Mouse (Mus musculus): ENCODE measurements around the gene Pum2. TPM values are rescaled to one million over a fixed set of nuclear protein-coding genes. Genes with fewer than 3 reads are reported as not detected.

Gene Pum2
- polyA plus RNA-seq, 1 experiment from 2014 or later: 69.2 TPM

DNA sequence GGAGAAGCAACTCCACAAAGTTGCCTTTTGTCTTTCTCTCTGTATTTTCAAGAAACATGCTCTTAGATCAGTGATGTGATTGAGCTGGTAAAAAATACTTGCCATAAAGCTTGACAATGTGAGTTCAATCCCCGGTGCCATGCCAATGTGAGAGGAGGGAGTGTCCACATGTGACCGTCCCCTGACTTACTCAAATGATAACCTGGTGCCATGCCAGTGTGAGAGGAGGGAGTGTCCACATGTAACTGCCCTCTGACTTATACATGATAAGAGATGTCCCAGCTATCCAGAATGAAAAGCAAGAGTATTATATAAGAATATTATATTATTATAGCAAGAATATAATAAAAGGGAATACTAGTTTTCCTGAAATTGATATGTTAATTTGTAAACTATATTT lies 34.9 kb downstream of the Pum2 start:
- Histone ChIP-seq H3K27ac (ENCODE audit: low read length) (no peak overlapping the region), H3K4me2 (replicated peaks; ENCODE audit: low read depth, low read length) (no peak overlapping the region), H3K9me3 (ENCODE audit: control insufficient read depth, low read depth, low read length) (no peaks in the 10 kb centered on the region), H3K27me3 (ENCODE audit: control insufficient read depth, insufficient read depth, low read length) (no peaks in the 10 kb centered on the region), H3K4me3 (ENCODE audit: low read depth, low read length) (no peak overlapping the region), H3K9ac (replicated peaks; ENCODE audit: low read depth, low read length) (no peak overlapping the region), H3K4me1 (ENCODE audit: control insufficient read depth, insufficient read depth, low read length) (no peaks in the 10 kb centered on the region), H3K36me3 (ENCODE audit: control insufficient read depth, insufficient read depth, low read length) (peaks cover 33% of the 10 kb centered on the region)
- ATAC-seq (ENCODE audit: insufficient number of reproducible peaks, insufficient read depth, low FRiP score, low read depth): no peak
- WGBS: 84% methylated on average over 2 of the region's 2 CpGs

GRCm38 (mm10) chr12:8712665-8713064 lies 38.7 kb downstream of the Pum2 start:
- Histone ChIP-seq H3K9ac (replicated peaks; ENCODE audit: low read depth, low read length) (no peak overlapping the region), H3K9me3 (ENCODE audit: control insufficient read depth, low read depth, low read length) (no peaks in the 10 kb centered on the region), H3K4me3 (ENCODE audit: low read depth, low read length) (no peak overlapping the region), H3K27ac (ENCODE audit: low read length) (no peak overlapping the region), H3K4me2 (replicated peaks; ENCODE audit: low read depth, low read length) (no peak overlapping the region), H3K27me3 (ENCODE audit: control insufficient read depth, insufficient read depth, low read length) (no peaks in the 10 kb centered on the region), H3K4me1 (ENCODE audit: control insufficient read depth, insufficient read depth, low read length) (no peaks in the 10 kb centered on the region), H3K36me3 (ENCODE audit: control insufficient read depth, insufficient read depth, low read length) (peaks cover 26% of the 10 kb centered on the region)
- ATAC-seq (ENCODE audit: insufficient number of reproducible peaks, insufficient read depth, low FRiP score, low read depth): no peak
- WGBS: 72% methylated on average over 2 of the region's 2 CpGs

DNA sequence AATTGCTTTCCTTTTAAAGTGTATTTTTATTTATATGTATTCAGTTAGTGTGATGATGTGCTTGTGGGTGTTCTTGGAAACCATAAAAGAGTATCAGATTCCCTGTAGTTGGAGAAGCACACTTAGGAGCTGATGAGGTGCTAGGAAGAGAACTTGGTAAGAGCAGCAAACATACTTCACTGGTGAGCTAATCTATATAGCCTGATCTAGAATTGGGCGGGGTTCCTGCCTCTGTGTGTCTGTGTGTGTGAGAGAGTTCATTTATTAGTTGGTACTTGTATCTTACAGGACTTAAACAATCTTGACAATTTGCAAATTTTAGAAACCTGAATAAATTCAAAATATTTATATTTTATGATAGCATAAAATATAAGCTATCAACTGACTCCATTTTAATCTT lies 42.2 kb downstream of the Pum2 start:
- WGBS: 88% methylated on average over 1 of the region's 1 CpGs
- H3K9me3 ChIP-seq (ENCODE audit: control insufficient read depth, low read depth, low read length): no peaks in the 10 kb centered on the region
- no peak for ATAC-seq (ENCODE audit: insufficient number of reproducible peaks, insufficient read depth, low FRiP score, low read depth)
- H3K4me1 ChIP-seq (ENCODE audit: control insufficient read depth, insufficient read depth, low read length): no peaks in the 10 kb centered on the region
- no peak overlapping the region for H3K4me3 ChIP-seq (ENCODE audit: low read depth, low read length)
- no peak overlapping the region for H3K9ac ChIP-seq (replicated peaks; ENCODE audit: low read depth, low read length)
- peaks cover 17% of the 10 kb centered on the region for H3K36me3 ChIP-seq (ENCODE audit: control insufficient read depth, insufficient read depth, low read length)
- H3K27ac ChIP-seq (ENCODE audit: low read length): no peak overlapping the region
- no peaks in the 10 kb centered on the region for H3K27me3 ChIP-seq (ENCODE audit: control insufficient read depth, insufficient read depth, low read length)
- H3K4me2 ChIP-seq (replicated peaks; ENCODE audit: low read depth, low read length): no peak overlapping the region

DNA sequence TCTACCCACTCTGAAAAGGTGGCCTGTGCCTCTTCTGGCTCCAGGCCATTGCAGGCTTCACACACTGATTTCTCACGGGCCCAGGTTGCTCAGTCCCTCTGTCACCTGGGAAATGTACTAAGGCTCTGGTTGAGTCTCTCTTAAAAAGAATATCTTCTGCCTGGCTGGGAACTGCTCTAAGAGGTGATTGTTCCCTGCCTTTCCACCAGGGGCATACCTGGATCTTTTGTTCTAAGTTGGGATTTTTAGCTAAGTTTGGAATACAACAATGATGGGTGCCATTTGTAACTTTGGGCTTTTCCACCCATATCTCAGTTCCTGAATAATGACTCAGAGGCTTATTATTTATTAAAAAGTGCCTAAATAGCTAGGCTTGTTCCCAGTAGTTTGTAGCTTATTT lies 53.0 kb downstream of the Pum2 start:
- no peak overlapping the region for H3K4me3 ChIP-seq (ENCODE audit: low read depth, low read length)
- no peaks in the 10 kb centered on the region for H3K9me3 ChIP-seq (ENCODE audit: control insufficient read depth, low read depth, low read length)
- ATAC-seq (ENCODE audit: insufficient number of reproducible peaks, insufficient read depth, low FRiP score, low read depth): no peak
- no peak overlapping the region for H3K4me2 ChIP-seq (replicated peaks; ENCODE audit: low read depth, low read length)
- peaks cover 42% of the 10 kb centered on the region for H3K36me3 ChIP-seq (ENCODE audit: control insufficient read depth, insufficient read depth, low read length)
- H3K9ac ChIP-seq (replicated peaks; ENCODE audit: low read depth, low read length): no peak overlapping the region
- no peak overlapping the region for H3K27ac ChIP-seq (ENCODE audit: low read length)
- H3K27me3 ChIP-seq (ENCODE audit: control insufficient read depth, insufficient read depth, low read length): no peaks in the 10 kb centered on the region
- 55% methylated on average over 1 of the region's 1 CpGs for WGBS
- H3K4me1 ChIP-seq (ENCODE audit: control insufficient read depth, insufficient read depth, low read length): no peaks in the 10 kb centered on the region

DNA sequence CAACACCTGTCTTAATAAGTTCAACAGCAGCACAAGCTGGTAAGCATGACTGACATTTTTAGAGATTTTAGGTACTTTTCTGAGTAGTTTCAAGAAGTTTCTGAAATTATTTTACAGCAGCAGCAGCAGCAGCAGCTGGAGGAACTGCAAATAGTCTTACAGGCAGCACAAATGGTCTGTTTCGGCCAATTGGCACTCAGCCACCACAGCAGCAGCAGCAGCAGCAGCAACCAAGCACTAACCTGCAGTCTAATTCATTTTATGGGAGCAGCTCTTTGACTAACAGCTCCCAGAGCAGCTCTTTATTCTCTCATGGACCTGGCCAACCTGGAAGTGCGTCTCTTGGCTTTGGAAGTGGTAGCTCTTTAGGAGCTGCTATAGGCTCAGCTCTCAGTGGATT lies 54.8 kb downstream of the Pum2 start:
- no peak for ATAC-seq (ENCODE audit: insufficient number of reproducible peaks, insufficient read depth, low FRiP score, low read depth)
- no peak overlapping the region for H3K4me2 ChIP-seq (replicated peaks; ENCODE audit: low read depth, low read length)
- 77% methylated on average over 2 of the region's 2 CpGs for WGBS
- no peak overlapping the region for H3K27ac ChIP-seq (ENCODE audit: low read length)
- no peaks in the 10 kb centered on the region for H3K4me1 ChIP-seq (ENCODE audit: control insufficient read depth, insufficient read depth, low read length)
- no peak overlapping the region for H3K9ac ChIP-seq (replicated peaks; ENCODE audit: low read depth, low read length)
- H3K27me3 ChIP-seq (ENCODE audit: control insufficient read depth, insufficient read depth, low read length): no peaks in the 10 kb centered on the region
- peaks cover 35% of the 10 kb centered on the region for H3K36me3 ChIP-seq (ENCODE audit: control insufficient read depth, insufficient read depth, low read length)
- H3K4me3 ChIP-seq (ENCODE audit: low read depth, low read length): no peak overlapping the region
- no peaks in the 10 kb centered on the region for H3K9me3 ChIP-seq (ENCODE audit: control insufficient read depth, low read depth, low read length)

DNA sequence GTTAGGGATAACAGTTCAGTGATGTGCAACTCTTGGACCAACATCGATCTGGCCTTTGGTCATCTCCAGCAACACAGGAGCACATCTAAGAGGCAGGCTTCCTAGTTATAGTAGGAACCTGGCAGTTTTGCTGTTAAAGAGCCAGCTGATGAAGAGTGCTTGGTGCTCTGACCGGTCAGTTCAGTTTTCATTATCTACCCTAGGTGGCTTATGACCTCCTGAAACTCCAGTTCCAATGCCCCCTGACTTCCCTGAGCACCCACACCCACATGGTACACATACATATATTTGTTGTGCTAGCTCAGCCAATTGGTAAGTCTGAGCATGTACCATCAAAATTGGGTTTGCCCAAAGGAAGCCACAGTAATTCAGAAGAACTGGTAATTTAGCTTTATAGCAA lies 79.7 kb downstream of the Pum2 start:
- no peaks in the 10 kb centered on the region for H3K27me3 ChIP-seq (ENCODE audit: control insufficient read depth, insufficient read depth, low read length)
- H3K36me3 ChIP-seq (ENCODE audit: control insufficient read depth, insufficient read depth, low read length): peaks cover 26% of the 10 kb centered on the region
- H3K9me3 ChIP-seq (ENCODE audit: control insufficient read depth, low read depth, low read length): no peaks in the 10 kb centered on the region
- H3K4me3 ChIP-seq (ENCODE audit: low read depth, low read length): no peak overlapping the region
- no peaks in the 10 kb centered on the region for H3K4me1 ChIP-seq (ENCODE audit: control insufficient read depth, insufficient read depth, low read length)
- ATAC-seq (ENCODE audit: insufficient number of reproducible peaks, insufficient read depth, low FRiP score, low read depth): no peak
- 83% methylated on average over 2 of the region's 2 CpGs for WGBS
- H3K4me2 ChIP-seq (replicated peaks; ENCODE audit: low read depth, low read length): no peak overlapping the region
- H3K9ac ChIP-seq (replicated peaks; ENCODE audit: low read depth, low read length): no peak overlapping the region
- no peak overlapping the region for H3K27ac ChIP-seq (ENCODE audit: low read length)

DNA sequence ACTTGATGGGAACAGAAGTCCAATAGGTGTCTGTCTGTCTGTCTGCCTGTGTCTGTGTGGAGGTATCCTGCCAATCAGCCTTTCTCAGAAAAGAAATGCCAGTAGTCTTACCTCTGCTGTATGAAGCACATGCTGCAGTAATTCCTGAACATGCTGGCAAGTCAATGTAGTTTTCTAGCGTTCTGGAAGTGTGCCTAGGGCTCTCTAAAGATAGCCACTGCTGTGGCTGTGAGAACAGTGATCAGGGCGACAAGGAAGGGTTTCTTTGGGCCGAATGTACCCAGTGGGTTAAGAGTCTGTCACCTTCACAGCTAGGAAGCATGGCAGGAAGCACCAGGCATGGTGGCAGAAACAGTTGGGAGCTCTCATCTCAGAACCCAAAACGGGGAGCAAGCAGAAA lies 80.2 kb downstream of the Pum2 start:
- no peak overlapping the region for H3K27ac ChIP-seq (ENCODE audit: low read length)
- H3K9ac ChIP-seq (replicated peaks; ENCODE audit: low read depth, low read length): no peak overlapping the region
- no peaks in the 10 kb centered on the region for H3K27me3 ChIP-seq (ENCODE audit: control insufficient read depth, insufficient read depth, low read length)
- peaks cover 22% of the 10 kb centered on the region for H3K36me3 ChIP-seq (ENCODE audit: control insufficient read depth, insufficient read depth, low read length)
- WGBS: 81% methylated on average over 4 of the region's 4 CpGs
- no peak for ATAC-seq (ENCODE audit: insufficient number of reproducible peaks, insufficient read depth, low FRiP score, low read depth)
- no peak overlapping the region for H3K4me2 ChIP-seq (replicated peaks; ENCODE audit: low read depth, low read length)
- H3K9me3 ChIP-seq (ENCODE audit: control insufficient read depth, low read depth, low read length): no peaks in the 10 kb centered on the region
- H3K4me1 ChIP-seq (ENCODE audit: control insufficient read depth, insufficient read depth, low read length): no peaks in the 10 kb centered on the region
- H3K4me3 ChIP-seq (ENCODE audit: low read depth, low read length): no peak overlapping the region

DNA sequence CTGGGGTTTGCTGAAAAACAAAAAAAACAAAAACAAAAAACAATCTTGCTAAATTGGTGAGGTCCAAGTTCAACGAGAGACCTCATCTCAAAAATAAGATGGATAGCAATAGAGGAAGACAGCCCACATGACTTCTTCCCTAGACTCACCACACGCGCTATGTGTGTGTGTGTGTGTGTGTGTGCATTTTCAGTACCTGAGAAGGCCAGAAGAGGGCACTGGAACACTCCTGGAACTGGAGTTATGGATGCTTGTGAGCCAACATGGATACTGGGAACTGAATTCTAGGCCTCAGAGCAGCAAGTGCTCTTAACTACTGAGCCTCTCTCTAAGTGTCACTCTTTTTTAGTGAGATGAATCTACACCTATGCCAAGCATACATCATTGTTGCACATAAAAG lies 84.1 kb downstream of the Pum2 start:
- H3K4me3 ChIP-seq (ENCODE audit: low read depth, low read length): no peak overlapping the region
- WGBS: 98% methylated on average over 3 of the region's 3 CpGs
- H3K4me1 ChIP-seq (ENCODE audit: control insufficient read depth, insufficient read depth, low read length): no peaks in the 10 kb centered on the region
- H3K9me3 ChIP-seq (ENCODE audit: control insufficient read depth, low read depth, low read length): no peaks in the 10 kb centered on the region
- peaks cover 9% of the 10 kb centered on the region; the same call in 1 of the 2 replicates for H3K36me3 ChIP-seq (ENCODE audit: control insufficient read depth, insufficient read depth, low read length)
- no peak overlapping the region for H3K27ac ChIP-seq (ENCODE audit: low read length)
- no peak for ATAC-seq (ENCODE audit: insufficient number of reproducible peaks, insufficient read depth, low FRiP score, low read depth)
- no peak overlapping the region for H3K4me2 ChIP-seq (replicated peaks; ENCODE audit: low read depth, low read length)
- no peaks in the 10 kb centered on the region for H3K27me3 ChIP-seq (ENCODE audit: control insufficient read depth, insufficient read depth, low read length)
- no peak overlapping the region for H3K9ac ChIP-seq (replicated peaks; ENCODE audit: low read depth, low read length)

GRCm38 (mm10) chr12:8759115-8759514 lies 85.2 kb downstream of the Pum2 start:
- no peak overlapping the region for H3K4me3 ChIP-seq (ENCODE audit: low read depth, low read length)
- H3K4me2 ChIP-seq (replicated peaks; ENCODE audit: low read depth, low read length): no peak overlapping the region
- H3K4me1 ChIP-seq (ENCODE audit: control insufficient read depth, insufficient read depth, low read length): no peaks in the 10 kb centered on the region
- 62% methylated on average over 4 of the region's 4 CpGs for WGBS
- no peak overlapping the region for H3K9ac ChIP-seq (replicated peaks; ENCODE audit: low read depth, low read length)
- H3K9me3 ChIP-seq (ENCODE audit: control insufficient read depth, low read depth, low read length): no peaks in the 10 kb centered on the region
- 0 out of 2 replicates have a peak, but pooled peaks cover 6% of the 10 kb centered on the region for H3K36me3 ChIP-seq (ENCODE audit: control insufficient read depth, insufficient read depth, low read length)
- no peaks in the 10 kb centered on the region for H3K27me3 ChIP-seq (ENCODE audit: control insufficient read depth, insufficient read depth, low read length)
- ATAC-seq (ENCODE audit: insufficient number of reproducible peaks, insufficient read depth, low FRiP score, low read depth): no peak
- no peak overlapping the region for H3K27ac ChIP-seq (ENCODE audit: low read length)

Data from stomach, embryonic 14.5 days (tissue).